Mouse (Mus musculus) CD4-positive, CD25-positive, alpha-beta regulatory T cell, adult 4 months (primary cell): Measurements from ENCODE around the gene Serpina11. TPM values are rescaled to one million over a fixed set of nuclear protein-coding genes. Genes with fewer than 3 reads are reported as not detected.
"Not testable (repeated sequence)": the region's sequence is repeated elsewhere in the genome, so short reads cannot be mapped to it uniquely, and the experiment has no call there.

Experiments
- ATAC-seq: one replicate; pipeline ENCODE4 v1.8.0; 2017
- polyA plus RNA-seq, 2 experiments: library from polyadenylated mRNA; unstranded; fragments of 100-300 nt; shearing (Covaris generic); gene quantifications; one replicate each; pipeline ENCODE4 v1.2.1; 2017

Serpina11 gene
- polyA plus RNA-seq, 2 experiments from 2014 or later: not detected

GRCm38 (mm10) chr12:103969577-103970116 lies 20.1 kb downstream of the Serpina11 start:
- ATAC-seq: no peak

DNA sequence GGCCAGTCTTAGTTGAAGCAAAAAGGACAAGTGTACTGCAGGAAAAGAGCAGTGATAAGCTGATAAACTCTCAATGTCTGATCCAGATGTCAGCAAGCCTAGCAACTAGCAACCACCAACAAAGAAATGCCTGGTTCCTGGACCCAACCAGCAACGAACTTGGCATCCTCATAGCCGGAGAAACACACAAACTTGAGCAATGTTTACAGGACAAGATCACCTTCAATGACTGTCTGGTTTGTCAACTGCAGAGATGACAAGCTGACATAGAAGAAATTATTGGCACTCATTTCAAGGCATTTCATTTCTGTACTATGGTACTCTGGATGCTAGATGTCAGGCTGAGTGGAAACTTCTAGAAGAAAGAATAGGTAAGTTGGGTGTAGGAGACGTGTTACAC lies 23.0 kb downstream of the Serpina11 start:
- ATAC-seq: no peak

DNA sequence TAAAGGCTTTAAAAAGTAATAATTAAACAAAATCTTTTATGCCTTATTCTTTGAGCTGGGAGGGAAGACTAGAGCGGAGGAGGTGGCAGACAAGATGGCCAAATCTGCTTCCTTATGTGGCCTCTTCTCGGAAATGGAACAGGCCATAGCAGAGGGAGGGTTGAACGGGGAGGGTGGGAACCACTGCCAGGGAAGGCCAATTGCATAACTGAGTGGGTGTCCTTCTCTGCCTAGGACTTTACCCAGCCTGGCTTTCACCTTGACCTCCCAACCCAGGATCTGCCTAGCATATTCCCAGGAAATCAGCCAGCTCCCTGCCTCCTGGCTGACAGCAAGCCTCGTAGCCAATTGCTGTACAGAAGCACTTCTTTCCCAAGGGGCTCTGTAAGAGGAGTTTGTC lies 26.5 kb downstream of the Serpina11 start:
- no peak for ATAC-seq

DNA sequence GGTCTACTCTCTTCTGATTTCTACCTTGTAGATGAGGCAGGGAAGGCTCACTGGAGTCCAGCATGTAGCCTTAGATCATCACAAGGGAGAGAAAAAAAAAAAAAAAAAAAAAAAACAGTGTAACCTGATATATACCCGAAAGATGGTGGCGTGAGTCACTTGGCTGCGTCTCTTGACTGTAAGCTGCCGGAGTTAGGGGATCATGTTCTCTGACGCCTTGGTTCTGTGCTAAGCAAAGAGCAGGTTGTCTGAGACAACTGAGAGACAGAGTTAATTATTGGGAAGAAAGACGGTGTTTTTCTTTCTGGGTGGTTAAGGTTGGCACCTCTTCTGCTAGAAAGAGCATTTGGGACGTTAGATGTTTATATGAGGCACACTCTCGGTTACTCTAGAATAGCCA lies 26.9 kb downstream of the Serpina11 start:
- no peak for ATAC-seq

GRCm38 (mm10) chr12:103962337-103962736 lies 27.4 kb downstream of the Serpina11 start:
- no peak for ATAC-seq

DNA sequence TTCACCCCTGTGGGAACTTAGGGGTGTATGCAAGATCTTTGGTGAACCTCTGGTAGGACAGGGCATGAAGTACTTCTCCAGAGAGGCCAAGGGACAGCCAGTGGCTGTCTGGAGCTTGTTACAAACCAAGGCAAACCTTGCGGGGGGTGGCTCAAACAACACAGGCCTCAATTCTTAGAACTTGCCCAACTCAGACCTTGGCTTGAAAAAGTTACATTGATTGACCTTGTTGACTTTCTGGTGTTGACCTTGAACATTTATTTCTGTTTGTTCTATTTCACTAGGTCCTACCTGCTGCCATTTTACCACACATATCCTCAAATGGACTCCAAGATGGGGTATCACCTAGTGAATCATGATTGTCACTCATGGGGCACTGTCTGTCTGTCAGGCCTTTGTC lies 28.0 kb downstream of the Serpina11 start:
- ATAC-seq: no peak

GRCm38 (mm10) chr12:103958798-103959197 lies 31.0 kb downstream of the Serpina11 start, which contains the start of gene Serpina1e:
TSS of gene Serpina1e (minus strand) at chr12:103958975.
- ATAC-seq: no peak

GRCm38 (mm10) chr12:103956555-103956954 lies 33.2 kb downstream of the Serpina11 start:
- not testable (repeated sequence) for ATAC-seq

DNA sequence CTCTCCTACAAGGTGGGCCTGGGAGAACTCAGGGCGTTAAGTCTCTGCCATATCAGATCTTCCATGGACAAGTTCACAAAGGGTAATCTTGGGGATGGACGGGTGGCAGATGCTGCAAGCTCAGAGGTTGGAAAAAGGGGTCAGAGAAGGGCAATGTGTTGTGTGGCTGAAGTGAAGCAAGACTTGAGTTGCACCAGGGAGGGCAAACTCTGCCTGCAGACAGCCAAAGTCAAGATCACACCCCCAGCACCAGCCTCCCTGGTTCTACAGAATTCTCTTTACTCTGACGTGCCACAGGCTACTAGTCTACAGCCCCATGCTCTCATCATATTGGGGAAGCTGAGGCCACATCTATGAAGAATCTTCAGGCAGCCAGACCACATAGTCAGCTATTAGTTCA lies 36.8 kb downstream of the Serpina11 start:
- not testable (repeated sequence) for ATAC-seq

- ATAC-seq: no peak
Measured at GRCm38 (mm10) chr12:103946243-103946642, 43.5 kb downstream of the Serpina11 start.

Other genes starting within 250 kb of the Serpina11 start
- not detected for gene Serpina1d, start 216.4 kb downstream of the Serpina11 start, polyA plus RNA-seq
- not detected for gene Serpina1b, start 159.6 kb downstream of the Serpina11 start, polyA plus RNA-seq
- gene Serpina1a, start 126.4 kb downstream of the Serpina11 start, polyA plus RNA-seq: not detected
- gene Serpina1c, start 85.1 kb downstream of the Serpina11 start, polyA plus RNA-seq: not detected
- gene Serpina1e, start 31.0 kb downstream of the Serpina11 start, polyA plus RNA-seq: not detected
- 1 to 10 TPM; 1.8 to 4.8 TPM for gene Serpina9, start 23.8 kb upstream of the Serpina11 start, polyA plus RNA-seq
- under 1 TPM in 1 of 2 experiments, not detected in 1; 0.26 TPM for gene Serpina12, start 54.5 kb upstream of the Serpina11 start, polyA plus RNA-seq
- not detected for gene Serpina5, start 111.2 kb upstream of the Serpina11 start, polyA plus RNA-seq
- gene Serpina3a, start 122.8 kb upstream of the Serpina11 start, polyA plus RNA-seq: not detected
- gene Serpina3b, start 138.0 kb upstream of the Serpina11 start, polyA plus RNA-seq: not detected
- gene Serpina3c, start 163.9 kb upstream of the Serpina11 start, polyA plus RNA-seq: not detected
- 10 to 100 TPM in 1 of 2 experiments, 1 to 10 TPM in 1; 7.0 to 13.5 TPM for gene Serpina3f, start 224.6 kb upstream of the Serpina11 start, polyA plus RNA-seq
- gene Serpina3g, start 246.3 kb upstream of the Serpina11 start, polyA plus RNA-seq: 100 to 1,000 TPM; 165 to 220 TPM